Mouse (Mus musculus): ENCODE measurements around the gene Sh3bgrl.

GRCm38 (mm10) chrX:109191436-109191835 lies 96.3 kb downstream of the Sh3bgrl start:
- TF ChIP-seq POLR2AphosphoS2 (IDR thresholded peaks at IDR 0.05; ENCODE audit: low read depth, low read length) (no peak), POLR2A (IDR thresholded peaks at IDR 0.05; ENCODE audit: low read depth, low read length) (no peak), CTCF (conservative IDR thresholded peaks at IDR 0.05 in 1 of 2, IDR thresholded peaks at IDR 0.05 in 1 of 2; ENCODE audit: low read depth in 2 of 2, low read length in 2 of 2) (no peak), ZNF384 (IDR thresholded peaks at IDR 0.05; ENCODE audit: low read depth, low read length) (no peak), MAZ (IDR thresholded peaks at IDR 0.05; ENCODE audit: low read depth, low read length) (no peak), EP300 (IDR thresholded peaks at IDR 0.05; ENCODE audit: low read length) (no peak), UBTF (IDR thresholded peaks at IDR 0.05; ENCODE audit: low read depth, low read length) (no peak), SMC3 (IDR thresholded peaks at IDR 0.05; ENCODE audit: low read depth, low read length) (no peak), SIN3A (IDR thresholded peaks at IDR 0.05; ENCODE audit: low read length) (no peak), ETS1 (conservative IDR thresholded peaks at IDR 0.05; ENCODE audit: low read depth, low read length) (no peak), RAD21 (IDR thresholded peaks at IDR 0.05; ENCODE audit: low read depth, low read length) (no peak), RCOR1 (conservative IDR thresholded peaks at IDR 0.05; ENCODE audit: low read depth, low read length) (no peak), KAT2A (IDR thresholded peaks at IDR 0.05; ENCODE audit: insufficient replicate concordance, low read length) (no peak), USF1 (IDR thresholded peaks at IDR 0.05; ENCODE audit: low read depth, low read length) (no peak)

Data from CH12.LX (cell line).